Mouse (Mus musculus) thymus, adult 2 months (tissue): Measurements from ENCODE around the gene Defb30.

Source experiments
- CTCF ChIP-seq: fragments of 200-500 bp; IDR thresholded peaks from 2 replicates; pipeline ENCODE4 v1.5.1; 2012; ENCODE audit warnings: mild to moderate bottlenecking, control low read depth, low read length, moderate library complexity, borderline replicate concordance; ENCODE audit not compliant: control insufficient read depth, poor library complexity, insufficient read depth; ENCODE audit errors: extremely low read depth
- POLR2A ChIP-seq: fragments of 200-500 bp; IDR thresholded peaks from 2 replicates; pipeline ENCODE4 v1.6.1; 2012; ENCODE audit warnings: mild to moderate bottlenecking, low read length, control low read depth, moderate library complexity; ENCODE audit not compliant: control insufficient read depth, poor library complexity, insufficient read depth; ENCODE audit errors: extremely low read depth

GRCm38 (mm10) chr14:63054729-63055128, 5.0 kb upstream of the Defb30 start:
- no peak for TF ChIP-seq CTCF
- no peak for TF ChIP-seq POLR2A
